Mouse (Mus musculus) fat pad, adult 2 months (tissue): ENCODE data around the gene Gdi1.
"Not testable (repeated sequence)": the region's sequence is repeated elsewhere in the genome, so short reads cannot be mapped to it uniquely, and the experiment has no call there.

Experiments
- DNase-seq: peaks from one replicate; pipeline ENCODE4 v3.0.0-alpha.2; 2011; ENCODE audit warnings: low read depth, low spot score; ENCODE audit errors: extremely low read depth

The Gdi1 gene

GRCm38 (mm10) chrX:74328725-74329161 lies 23.9 kb downstream of the Gdi1 start, which contains the start of gene Plxna3:
TSS of gene Plxna3 (plus strand) at chrX:74329066.
- DNase-seq, result no peak

- DNase-seq, result no peak
These were observed 24.4 kb downstream of the Gdi1 start for GRCm38 (mm10) chrX:74329215-74329671.

- DNase-seq, result no peak
These were observed 25.6 kb downstream of the Gdi1 start for GRCm38 (mm10) chrX:74330166-74330930.

- DNase-seq, result no peak
These were observed 48.1 kb downstream of the Gdi1 start for GRCm38 (mm10) chrX:74352645-74353466.

GRCm38 (mm10) chrX:74353467-74353770 lies 48.6 kb downstream of the Gdi1 start, which contains the start of gene Lage3:
TSS of gene Lage3 (minus strand) at chrX:74353618.
- no peak for DNase-seq

- DNase-seq, result not testable (repeated sequence)
These were observed 52.3 kb downstream of the Gdi1 start for GRCm38 (mm10) chrX:74357069-74357468.

GRCm38 (mm10) chrX:74359171-74359570 lies 54.4 kb downstream of the Gdi1 start:
- DNase-seq, result peak; percentile 36
